9 mouse cellular contexts compared by ENCODE assay signal in the genomic region with DNA sequence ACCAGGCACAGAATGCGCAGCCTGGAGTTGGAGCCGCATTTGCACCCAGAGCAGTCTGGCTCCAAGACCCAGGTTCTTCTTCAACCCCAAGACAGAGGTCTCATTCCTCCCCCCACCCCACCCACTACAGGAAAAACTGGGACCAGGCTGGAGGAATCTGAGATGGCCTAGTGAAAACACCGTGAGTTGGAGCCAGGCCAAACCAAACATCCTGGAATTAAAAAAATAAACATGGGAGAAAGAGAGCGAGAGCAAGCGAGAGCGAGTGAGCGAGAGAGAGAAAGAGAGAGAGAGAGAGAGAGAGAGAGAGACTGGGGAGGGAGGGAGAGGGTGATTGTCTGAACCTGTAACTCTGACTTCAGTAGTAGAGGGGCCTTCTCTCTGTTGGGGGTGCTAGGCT.
DNase-seq lines count a peak whose midpoint lies in the region; ATAC-seq and TF ChIP-seq lines count a peak whose summit lies in the region.
"Had no signal": no experiment of that assay in that cellular context is flagged by ENCODE, and none has a peak within 500 bp of the region (broad histone marks: within the 10 kb centered on the region; RNA-seq: fewer than 3 reads in every experiment).

No protein-coding gene starts in this region.

- 29% methylated on average over 7 of the region's 7 CpGs for WGBS in kidney, adult 2 months
- WGBS in forebrain, embryonic 14.5 days: 53% methylated on average over 7 of the region's 7 CpGs
- 20% methylated on average over 7 of the region's 7 CpGs for WGBS in kidney, postnatal 0 days
- WGBS in midbrain, embryonic 12.5 days: 52% methylated on average over 7 of the region's 7 CpGs

- H3K36me3 ChIP-seq in kidney, adult 2 months (ENCODE audit: control insufficient read depth, insufficient read depth, low read length): no peaks in the 10 kb centered on the region
- no peaks in the 10 kb centered on the region for H3K36me3 ChIP-seq in forebrain, embryonic 14.5 days (ENCODE audit: control insufficient read depth, insufficient read depth, low read length)
- H3K36me3 ChIP-seq in kidney, postnatal 0 days (ENCODE audit: insufficient read depth, low read length): no peaks in the 10 kb centered on the region
- H3K36me3 ChIP-seq in midbrain, embryonic 12.5 days: no peaks in the 10 kb centered on the region

- no peak overlapping the region for H3K27ac ChIP-seq in kidney, adult 2 months (ENCODE audit: insufficient read depth, low read depth, low read length)
- peak overlapping the region; percentile 89; the same call in 1 of the 2 replicates for H3K27ac ChIP-seq in forebrain, embryonic 14.5 days (ENCODE audit: low read depth, low read length)
- H3K27ac ChIP-seq in kidney, postnatal 0 days: no peak overlapping the region
- H3K27ac ChIP-seq in midbrain, embryonic 12.5 days (replicated peaks): peak overlapping the region; percentile 88

- no peak overlapping the region for H3K9ac ChIP-seq in forebrain, embryonic 14.5 days (ENCODE audit: low read length)
- no peak overlapping the region for H3K9ac ChIP-seq in kidney, postnatal 0 days (ENCODE audit: low read depth, low read length)
- H3K9ac ChIP-seq in midbrain, embryonic 12.5 days (replicated peaks): no peak overlapping the region

- no peak overlapping the region for H3K4me2 ChIP-seq in forebrain, embryonic 14.5 days (ENCODE audit: low read length)
- H3K4me2 ChIP-seq in kidney, postnatal 0 days (ENCODE audit: low read length): no peak overlapping the region
- H3K4me2 ChIP-seq in midbrain, embryonic 12.5 days (replicated peaks): no peak overlapping the region

- H3K4me3 ChIP-seq in kidney, adult 2 months (ENCODE audit: insufficient read depth, low read depth, low read length): no peak overlapping the region
- no peak overlapping the region for H3K4me3 ChIP-seq in forebrain, embryonic 14.5 days (ENCODE audit: low read depth, low read length)
- H3K4me3 ChIP-seq in kidney, postnatal 0 days (replicated peaks; ENCODE audit: low read depth, low read length): no peak overlapping the region
- H3K4me3 ChIP-seq in midbrain, embryonic 12.5 days: no peak overlapping the region

- ATAC-seq in forebrain, embryonic 14.5 days: no peak
- ATAC-seq in kidney, postnatal 0 days (replicated peaks; ENCODE audit: low FRiP score, low read depth): no peak
- no peak for ATAC-seq in midbrain, embryonic 12.5 days (ENCODE audit: low FRiP score, low read depth)
- no peak for ATAC-seq in megakaryocyte-erythroid progenitor cell, adult 5-6 weeks (replicated peaks; ENCODE audit: low FRiP score, low TSS enrichment, poor library complexity, severe bottlenecking)

- DNase-seq in kidney, adult 2 months: peak; percentile 42
- DNase-seq in kidney, adult 18-20 months: no peak
- DNase-seq in forebrain, embryonic 14.5 days (ENCODE audit: low spot score): no peak
- DNase-seq in kidney, postnatal 0 days (ENCODE audit: low spot score): peak; percentile 74
- DNase-seq in urinary bladder, adult 18-20 months (ENCODE audit: low spot score in 2 of 2): no peak
- DNase-seq in cerebellum, postnatal 4 days (ENCODE audit: low spot score in 2 of 2): no peak
- DNase-seq: layer of hippocampus, postnatal 36 days had no signal

- no peaks in the 10 kb centered on the region for H3K9me3 ChIP-seq in forebrain, embryonic 14.5 days (replicated peaks; ENCODE audit: control insufficient read depth, low read length)
- H3K9me3 ChIP-seq in kidney, postnatal 0 days (replicated peaks; ENCODE audit: low read length): no peaks in the 10 kb centered on the region
- no peaks in the 10 kb centered on the region for H3K9me3 ChIP-seq in midbrain, embryonic 12.5 days

- no peaks in the 10 kb centered on the region for H3K4me1 ChIP-seq in kidney, adult 2 months (ENCODE audit: control insufficient read depth, insufficient read depth, low read length)
- peaks cover 20% of the 10 kb centered on the region for H3K4me1 ChIP-seq in forebrain, embryonic 14.5 days (ENCODE audit: control insufficient read depth, insufficient read depth, low read length)
- peaks cover 3% of the 10 kb centered on the region; the same call in 1 of the 2 replicates for H3K4me1 ChIP-seq in kidney, postnatal 0 days (replicated peaks; ENCODE audit: insufficient read depth, low read length)
- H3K4me1 ChIP-seq in midbrain, embryonic 12.5 days: peaks cover 46% of the 10 kb centered on the region

- TF ChIP-seq CTCF in kidney, adult 2 months (conservative IDR thresholded peaks at IDR 0.05; ENCODE audit: insufficient read depth, insufficient read length, low read depth, low read length): no peak
- no peak for TF ChIP-seq CTCF in kidney, postnatal 0 days (IDR thresholded peaks at IDR 0.05; ENCODE audit: low read depth)

- H3K27me3 ChIP-seq in kidney, adult 2 months (replicated peaks; ENCODE audit: control insufficient read depth, insufficient read depth, low read length): no peaks in the 10 kb centered on the region
- no peaks in the 10 kb centered on the region for H3K27me3 ChIP-seq in forebrain, embryonic 14.5 days (replicated peaks; ENCODE audit: control insufficient read depth, insufficient read depth, low read length)
- H3K27me3 ChIP-seq in kidney, postnatal 0 days (ENCODE audit: insufficient read depth, low read length): no peaks in the 10 kb centered on the region; the same call in 1 of the 2 replicates
- H3K27me3 ChIP-seq in midbrain, embryonic 12.5 days: peaks cover 33% of the 10 kb centered on the region

- no peak for TF ChIP-seq POLR2A in kidney, adult 2 months (IDR thresholded peaks at IDR 0.05; ENCODE audit: low read depth, low read length)

Comparison
In these comparisons a context has a peak if more than half of its experiments do, and no peak if none do; other contexts are left out.
1. DNase-seq: peak in kidney, adult 2 months (single experiment) and kidney, postnatal 0 days (single experiment); none in kidney, adult 18-20 months (single experiment), forebrain, embryonic 14.5 days (single experiment), urinary bladder, adult 18-20 months (0 of 2) and cerebellum, postnatal 4 days (0 of 2).
2. H3K27ac ChIP-seq: peak in forebrain, embryonic 14.5 days (single experiment) and midbrain, embryonic 12.5 days (single experiment); none in kidney, adult 2 months (single experiment) and kidney, postnatal 0 days (single experiment).